Mouse (Mus musculus) layer of hippocampus, adult 8-10 months (tissue): ENCODE data around the gene Cep44. TPM values are rescaled to one million over a fixed set of nuclear protein-coding genes. Genes with fewer than 3 reads are reported as not detected.

ENCODE experiments used
- DNase-seq, 2 experiments: peaks; one replicate each; pipeline ENCODE4 v3.0.0; 2022; ENCODE audit warnings: low spot score in 2 of 2
- microRNA-seq, 2 experiments: library from miRNA; unstranded; fragments of <30 nt; microRNA quantifications; one replicate each; pipeline ENCODE4 v1.2.0; 2022
- total RNA-seq, 4 experiments: library from RNA; stranded (reverse); gene quantifications; 2 replicates each; pipeline ENCODE4 v1.2.4; 2022

Gene Cep44
- total RNA-seq, 4 experiments from 2014 or later, result 20.6 to 26.9 (median 24.8) TPM

DNA sequence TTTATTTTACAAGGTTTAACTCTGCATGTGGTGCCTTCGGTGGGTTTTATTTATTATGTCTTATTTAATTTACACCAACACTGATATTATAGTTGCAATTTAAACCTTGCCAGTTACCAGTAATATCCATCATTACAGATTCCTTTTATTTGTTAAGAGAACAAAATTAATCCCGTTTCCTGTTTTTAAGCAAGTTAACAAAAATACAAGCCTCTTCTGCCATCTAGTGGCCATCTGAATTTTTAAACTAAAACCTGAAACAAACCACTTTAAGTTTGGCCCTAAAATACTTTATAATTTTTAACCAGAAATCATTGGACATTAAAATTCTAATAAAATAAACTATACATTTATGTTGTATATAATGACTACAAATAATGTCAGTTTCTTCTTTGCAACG lies 64.8 kb downstream of the Cep44 start:
- DNase-seq, result no peak

Small RNAs within 50 kb of the gene (microRNA-seq; reads per million reads assigned to microRNA genes)
- gene Gm25992, result 0 reads per million in 2 experiments

Other genes with a start within 250 kb of the Cep44 start
- 10 to 100 TPM; 22.4 to 32.3 (median 29.8) TPM for gene Fbxo8, start within 50 bp of the Cep44 start, total RNA-seq